Comparison of ENCODE assay signal across 9 mouse cellular contexts in genomic region chr1:43163467-43164418, GRCm38 (mm10). TPM values are rescaled to one million over a fixed set of nuclear protein-coding genes. Genes with fewer than 3 reads are reported as not detected.
DNase-seq lines count a peak whose midpoint lies in the region; ATAC-seq lines count a peak whose summit lies in the region.
"Had no signal": no experiment of that assay in that cellular context is flagged by ENCODE, and none has a peak within 500 bp of the region (broad histone marks: within the 10 kb centered on the region; RNA-seq: fewer than 3 reads in every experiment).

No protein-coding gene starts in this region.

- H3K9me3 ChIP-seq in intestine, embryonic 14.5 days (ENCODE audit: control insufficient read depth, low read length): peaks cover 2% of the 10 kb centered on the region; the same call in 1 of the 2 replicates

- intact Hi-C loops in gastrocnemius, postnatal 14 days (cut with DNase I; ENCODE audit: low total_unique reads): no loop called here
- intact Hi-C loops in left cerebral cortex, postnatal 25 days (cut with DNase I): loop anchor here (2.0 to 5.0 kb wide), 2 partner anchors 15 to 34 kb away; partner anchors contain the start of gene Fhl2

- H3K27me3 ChIP-seq in intestine, embryonic 14.5 days (replicated peaks; ENCODE audit: control insufficient read depth, insufficient read depth, low read length): no peaks in the 10 kb centered on the region

- 4% methylated on average over 61 of the region's 61 CpGs for WGBS in intestine, embryonic 14.5 days

- peak; percentile 83 for ATAC-seq in common myeloid progenitor, adult 5-6 weeks (replicated peaks; ENCODE audit: low read depth, poor library complexity, severe bottlenecking)
- ATAC-seq in intestine, embryonic 14.5 days (replicated peaks; ENCODE audit: low FRiP score, low TSS enrichment, low read depth): peak; percentile 94
- peak; percentile 94 for ATAC-seq in megakaryocyte-erythroid progenitor cell, adult 5-6 weeks (replicated peaks; ENCODE audit: low FRiP score, low TSS enrichment, poor library complexity, severe bottlenecking)
- no peak for ATAC-seq in erythroid progenitor cell, adult 5-6 weeks (replicated peaks; ENCODE audit: low FRiP score, poor library complexity, severe bottlenecking)

- no peaks in the 10 kb centered on the region for H3K36me3 ChIP-seq in intestine, embryonic 14.5 days (ENCODE audit: control insufficient read depth, insufficient read depth, low read length)

- peak overlapping the region; percentile 80 for H3K9ac ChIP-seq in intestine, embryonic 14.5 days (ENCODE audit: low read length)

- H3K4me1 ChIP-seq in intestine, embryonic 14.5 days (replicated peaks; ENCODE audit: control insufficient read depth, insufficient read depth, low read length): peaks cover 33% of the 10 kb centered on the region

- DNase-seq in ZHBTc4 (ENCODE audit: low read depth, low spot score): peak; percentile 67
- DNase-seq in gastrocnemius, postnatal 14 days: peak; percentile 74
- peak; percentile 87 for DNase-seq in intestine, embryonic 14.5 days (ENCODE audit: low spot score)
- DNase-seq in left cerebral cortex, postnatal 25 days (ENCODE audit: low spot score in 2 of 2): peak; percentile 78 to 84
- peak; percentile 82 for DNase-seq in right cerebral cortex, postnatal 25 days

- H3K27ac ChIP-seq in intestine, embryonic 14.5 days (ENCODE audit: low read depth): peak overlapping the region; percentile 86
- H3K27ac ChIP-seq: macrophage had no signal

- peak overlapping the region; percentile 65 for H3K4me2 ChIP-seq in intestine, embryonic 14.5 days (ENCODE audit: low read length)

- peak overlapping the region; percentile 87 for H3K4me3 ChIP-seq in intestine, embryonic 14.5 days (ENCODE audit: low read depth, low read length)

RNA-seq across cellular contexts. Expression of gene Fhl2, which starts 33.0 kb away (rescaled TPM):
- 0.32 TPM in 1 of 2 replicates, not detected in the other for total RNA-seq in common myeloid progenitor, adult 5-6 weeks (2017)
- total RNA-seq in gastrocnemius, postnatal 14 days (2021): 10 to 100 TPM in 1 of 2 experiments, 1 to 10 TPM in 1; 6.5 to 11.0 TPM
- 60.5 and 70.1 TPM in 2 replicates for polyA plus RNA-seq in intestine, embryonic 14.5 days (2014; fragmentation: Nextera tagmentation; extraction: Ambion mirVana)
- total RNA-seq in left cerebral cortex, postnatal 25 days (2021): 10 to 100 TPM; 53.9 to 54.4 TPM
- not detected in 2 replicates for total RNA-seq in megakaryocyte-erythroid progenitor cell, adult 5-6 weeks (2014; fragmentation: Nextera tagmentation)
- total RNA-seq in megakaryocyte-erythroid progenitor cell, adult 5-6 weeks (2017): not detected in 2 replicates
- 1.7 TPM in 1 of 2 replicates, not detected in the other for total RNA-seq in erythroid progenitor cell, adult 5-6 weeks (2015; ENCODE audit: low replicate concordance)
- total RNA-seq in erythroid progenitor cell, adult 5-6 weeks (2017; ENCODE audit: low replicate concordance): 0.39 TPM in 1 of 2 replicates, not detected in the other
- polyA plus RNA-seq: macrophage had no signal

Comparison
In these comparisons a context has a peak if more than half of its experiments do, and no peak if none do; other contexts are left out.
1. RNA of gene Fhl2, which starts 33.0 kb away (total RNA-seq): 53.9 to 54.4 TPM in left cerebral cortex, postnatal 25 days; 6.5 to 11.0 TPM in gastrocnemius, postnatal 14 days, 0.39 to 1.7 TPM in erythroid progenitor cell, adult 5-6 weeks, 0.32 TPM in common myeloid progenitor, adult 5-6 weeks and not detected in megakaryocyte-erythroid progenitor cell, adult 5-6 weeks; every median in the first group is over 4 times any median in the second.
2. Peak in every context shown above with its lines, with median percentiles within 50 percentile points of each other: DNase-seq.